Mouse (Mus musculus) lung, postnatal 10 days (tissue): ENCODE measurements around the gene Vps16.
A peak's percentile ranks its signal among the peaks of the same experiment; 100 is the strongest.

Experiments used
- DNase-seq: peaks from one replicate; pipeline ENCODE4 v3.0.0; 2021

The Vps16 gene

DNA sequence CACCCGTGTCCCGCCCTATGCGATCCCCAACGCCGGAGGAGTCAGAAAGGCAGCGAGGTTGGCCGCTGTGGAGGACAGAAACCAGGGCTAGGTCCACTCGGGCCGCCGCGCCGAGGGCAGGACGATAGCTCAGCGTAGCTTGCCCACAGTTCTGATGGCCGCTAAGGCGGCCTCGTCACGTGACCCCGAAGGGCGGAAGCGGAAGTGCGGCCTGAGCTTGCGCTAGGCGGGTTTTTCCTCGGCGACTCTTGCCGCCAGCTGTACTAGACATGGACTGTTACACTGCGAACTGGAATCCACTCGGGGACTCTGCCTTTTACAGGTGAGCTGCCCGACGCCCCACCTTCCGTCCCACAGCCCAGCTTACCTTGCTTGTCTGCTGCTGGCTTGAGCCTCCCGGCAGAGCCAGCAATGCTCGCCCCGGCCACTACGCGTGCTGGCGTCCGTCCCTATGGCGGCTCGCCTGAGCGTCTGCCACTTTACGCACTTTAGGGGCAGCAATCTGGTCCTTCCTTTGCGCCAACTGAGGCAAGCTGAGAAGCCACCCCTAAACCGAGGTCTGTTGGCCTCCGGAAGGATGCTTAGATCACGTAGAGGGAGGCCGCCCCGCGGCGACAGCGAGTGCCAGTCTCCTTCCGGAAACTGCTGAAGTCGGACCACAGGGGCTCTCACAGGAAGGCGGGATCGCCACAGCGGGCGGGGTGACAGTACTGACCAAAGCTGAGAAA, at the start of gene Vps16, which contains the start of gene Pced1a:
Vps16 (plus strand) TSS at position 214 of the 728 bp plus-strand sequence.
Pced1a (minus strand) TSS at position 576 of the 728 bp plus-strand sequence.
- peak; percentile 95 for DNase-seq

DNA sequence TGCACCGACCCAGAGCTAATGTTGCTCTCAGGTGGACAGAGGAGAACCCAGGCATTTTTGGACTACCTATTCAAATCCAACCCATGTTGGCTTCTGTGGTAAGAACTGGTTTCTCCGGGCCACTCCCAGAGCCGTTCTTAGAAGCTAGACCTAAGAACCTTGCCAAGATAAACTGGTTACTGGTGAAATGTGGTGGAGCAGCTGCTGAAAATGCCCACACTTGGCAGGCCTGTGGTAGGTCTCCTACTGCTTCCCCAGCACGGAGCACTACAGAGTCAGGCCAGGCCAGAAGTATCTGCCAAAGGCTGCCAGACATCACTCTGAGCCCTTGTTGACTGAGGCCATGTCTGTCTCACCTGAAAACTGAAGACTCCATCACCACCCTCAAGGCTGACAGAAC, 49.2 kb upstream of the Vps16 start:
- no peak for DNase-seq

DNA sequence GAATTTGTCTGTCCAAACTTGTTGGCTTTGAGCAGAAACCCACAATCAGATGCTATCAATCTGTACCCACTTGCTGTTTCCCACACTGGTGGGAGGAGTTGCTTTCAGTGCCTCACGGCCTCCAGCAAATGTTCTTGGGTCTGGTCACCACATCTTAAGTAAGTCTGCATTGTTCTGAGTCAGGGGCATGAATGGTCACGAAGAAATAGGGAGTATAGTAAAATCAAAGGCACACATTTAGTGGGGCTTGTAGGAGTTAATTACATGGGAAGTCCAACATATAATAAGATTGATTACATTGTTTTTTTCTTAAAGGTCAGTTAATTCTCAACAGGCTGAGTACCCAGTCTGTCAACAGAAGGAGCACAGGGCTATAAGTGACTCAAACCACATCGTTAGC, 40.9 kb upstream of the Vps16 start:
- DNase-seq: no peak

DNA sequence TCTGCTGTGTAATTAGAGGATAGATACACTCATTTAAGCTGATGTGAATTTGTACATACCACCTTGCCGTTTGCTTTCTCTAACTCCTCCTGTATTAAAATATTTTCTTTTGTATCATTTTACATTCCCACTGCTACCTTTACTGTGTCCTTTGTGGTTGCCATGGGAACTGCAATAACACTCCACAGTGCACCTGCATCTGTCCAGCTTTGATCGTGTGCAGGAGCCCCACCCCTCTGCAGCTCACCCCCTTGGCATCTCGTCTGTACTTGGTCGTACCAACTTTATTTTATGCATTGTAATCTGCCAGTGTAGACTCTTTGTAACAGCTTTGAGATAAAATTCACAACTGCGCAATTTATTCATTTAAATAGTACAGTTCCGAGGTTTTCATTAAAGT, 40.2 kb upstream of the Vps16 start:
- no peak for DNase-seq

DNA sequence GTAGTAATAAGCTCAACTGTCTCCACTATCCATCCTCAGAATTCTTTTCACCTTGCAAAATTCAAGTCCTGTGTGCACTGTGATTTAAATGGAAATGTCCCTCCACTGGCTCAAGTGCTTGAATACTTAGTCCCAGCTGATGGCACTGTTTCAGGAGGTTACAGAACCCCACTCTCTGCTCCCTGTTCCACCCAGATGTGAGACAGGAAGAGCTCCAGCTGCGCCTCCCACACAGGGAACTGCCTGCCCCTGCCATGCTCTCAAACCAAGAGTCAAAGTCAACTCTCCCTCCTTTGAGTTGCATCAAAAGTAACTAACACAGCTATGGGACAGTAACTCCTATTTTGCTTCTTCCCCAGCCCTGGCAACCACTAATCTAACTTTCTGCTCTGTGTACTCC, 37.9 kb upstream of the Vps16 start:
- peak; percentile 53 for DNase-seq

DNA sequence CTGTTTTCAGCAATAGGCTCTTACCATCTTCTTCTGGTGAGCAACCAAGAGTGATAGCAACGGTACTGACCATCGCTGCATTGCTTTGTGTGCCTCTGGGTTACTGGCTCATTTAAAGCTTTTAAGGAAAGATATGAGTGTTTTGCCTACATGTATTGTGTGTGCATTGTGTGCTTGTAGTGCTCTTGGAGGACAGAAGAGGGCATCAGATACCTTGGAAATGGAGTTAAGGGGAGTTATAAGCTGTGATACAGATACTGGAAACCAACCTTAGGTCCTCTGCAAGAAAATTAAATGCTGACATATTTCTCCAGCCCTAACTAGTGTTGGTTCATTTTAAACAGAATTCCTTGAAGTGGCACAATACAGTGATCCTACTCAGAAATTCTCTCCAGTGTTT, 35.3 kb upstream of the Vps16 start:
- DNase-seq: no peak

DNA sequence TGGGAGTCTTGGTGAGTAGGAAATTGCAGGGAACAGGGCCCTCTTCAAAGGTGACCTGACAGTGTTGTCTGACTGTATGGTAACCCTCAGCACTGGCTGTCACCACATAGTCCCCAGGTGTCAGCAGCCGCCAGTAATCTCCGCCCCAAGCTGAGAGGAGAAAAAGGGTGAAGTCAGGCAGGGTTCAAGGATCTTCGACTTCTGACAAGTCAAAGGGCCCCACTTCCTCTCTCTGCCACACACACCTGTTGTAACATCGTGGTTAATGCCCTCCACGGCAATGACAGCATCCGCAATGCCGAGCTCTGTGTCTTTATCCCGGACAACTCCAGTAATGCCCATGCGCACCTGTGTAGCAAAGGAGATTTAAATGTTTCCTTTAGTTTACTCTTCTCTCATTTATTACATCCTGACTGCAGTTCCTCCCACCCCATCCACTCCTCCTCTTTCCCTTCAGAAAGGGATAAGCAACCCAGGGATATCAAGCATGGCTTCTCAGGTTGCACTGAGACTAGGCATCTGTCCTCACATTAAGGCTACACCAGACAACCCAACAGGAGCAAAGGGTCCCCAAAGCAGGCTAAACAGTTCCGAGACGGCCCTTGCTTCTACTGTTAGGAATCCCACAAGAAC, 33.0 kb upstream of the Vps16 start:
- DNase-seq: no peak

DNA sequence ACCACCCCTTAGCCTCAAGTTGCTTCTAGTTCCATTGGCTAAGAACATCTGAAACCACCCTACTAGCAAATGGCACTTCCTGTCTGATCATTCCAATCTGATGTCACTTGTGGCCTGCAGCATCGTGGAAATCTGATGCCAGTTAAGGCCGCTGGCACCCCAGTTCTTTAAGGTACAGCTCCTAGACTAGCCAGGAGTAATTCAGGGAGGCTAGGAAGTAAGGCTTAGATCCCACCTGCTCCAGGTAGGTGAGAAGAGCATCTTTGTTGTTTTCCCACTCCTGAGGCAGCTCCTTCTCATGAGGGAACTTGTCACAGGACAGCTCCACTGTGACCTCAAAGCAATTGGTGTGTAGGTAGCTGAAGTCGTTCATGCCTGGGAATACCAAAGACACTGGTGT, 31.3 kb upstream of the Vps16 start:
- no peak for DNase-seq

DNA sequence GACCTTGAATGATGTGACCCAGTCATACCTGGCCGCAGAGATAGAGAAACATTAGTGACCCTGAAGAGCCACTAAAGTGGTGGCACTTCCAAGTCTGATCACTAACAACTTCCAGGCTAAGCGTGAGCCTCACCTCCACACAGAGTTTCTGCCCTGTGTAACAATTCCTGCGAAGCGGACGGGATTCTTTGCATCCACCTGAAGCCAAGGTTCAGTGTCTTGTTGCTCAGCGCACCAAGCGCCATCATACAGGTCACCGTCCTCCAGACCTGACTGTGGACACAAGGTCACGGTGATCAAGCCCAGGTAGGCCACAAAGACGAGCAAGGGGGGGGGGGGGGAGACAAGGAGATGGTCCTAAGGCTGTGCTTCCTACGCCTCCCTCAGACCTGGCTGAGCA, 28.4 kb upstream of the Vps16 start:
- DNase-seq: no peak

DNA sequence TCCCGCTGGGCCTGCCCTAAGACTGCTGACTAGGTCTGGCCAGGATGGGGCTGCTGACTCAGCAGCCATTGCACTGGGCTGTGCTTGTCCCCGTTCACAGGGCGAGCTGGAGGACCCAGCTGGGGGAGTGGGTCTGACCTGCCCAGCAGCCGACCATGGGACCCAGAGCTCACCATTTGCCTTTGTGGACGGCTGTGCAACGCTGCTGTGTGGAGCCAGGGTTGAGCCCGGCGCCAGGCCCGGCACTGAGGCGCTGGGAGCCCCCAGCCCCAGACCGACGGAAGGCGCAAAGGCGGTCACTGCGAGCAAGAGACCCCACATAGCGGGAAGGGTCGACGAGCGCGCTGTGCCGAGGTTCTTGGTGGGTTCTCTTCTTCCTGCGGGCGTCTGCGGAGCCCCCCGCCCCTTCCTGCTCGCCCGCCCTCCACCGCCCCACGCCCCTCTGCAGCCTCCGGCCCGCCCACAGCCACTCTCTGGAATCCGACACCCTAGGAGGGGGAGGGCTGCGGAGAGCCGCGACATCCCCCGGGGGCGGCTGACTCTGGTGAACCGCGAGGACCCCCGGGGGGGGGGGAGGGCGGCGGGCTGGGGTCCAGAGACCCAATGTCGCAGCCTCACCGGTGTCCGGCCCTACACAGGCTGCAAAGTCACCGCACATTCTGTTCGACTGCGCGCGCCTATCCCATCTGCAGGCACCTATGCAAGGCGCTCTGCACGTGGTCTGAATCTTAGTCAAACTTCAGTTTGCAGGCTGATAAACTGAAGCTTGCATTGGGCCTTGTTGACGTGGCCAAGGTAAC, 26.8 kb upstream of the Vps16 start, which contains the start of gene Cpxm1:
Cpxm1 (minus strand) TSS at position 389 of the 800 bp plus-strand sequence.
- DNase-seq: peak; percentile 52

DNA sequence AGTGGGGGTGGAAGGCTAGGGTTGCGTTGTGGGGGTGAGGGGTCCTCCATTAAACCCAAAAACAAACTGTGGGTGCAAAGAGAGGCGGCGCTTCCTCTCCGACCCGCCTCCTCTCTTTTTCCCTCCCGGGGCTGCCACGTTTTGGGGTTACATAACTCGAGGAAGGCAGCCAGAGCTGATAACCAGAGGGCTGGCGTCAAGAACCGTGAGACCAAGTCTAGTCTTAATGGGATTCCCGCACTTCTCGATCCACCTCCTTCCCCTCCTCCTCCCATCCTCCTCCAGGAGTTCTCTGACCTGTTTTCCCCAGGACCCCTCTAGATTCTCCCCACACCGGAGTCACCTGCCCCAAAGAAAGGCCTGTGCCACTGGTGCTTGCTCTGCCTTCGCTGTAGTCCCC, 26.0 kb upstream of the Vps16 start:
- DNase-seq: peak; percentile 36

DNA sequence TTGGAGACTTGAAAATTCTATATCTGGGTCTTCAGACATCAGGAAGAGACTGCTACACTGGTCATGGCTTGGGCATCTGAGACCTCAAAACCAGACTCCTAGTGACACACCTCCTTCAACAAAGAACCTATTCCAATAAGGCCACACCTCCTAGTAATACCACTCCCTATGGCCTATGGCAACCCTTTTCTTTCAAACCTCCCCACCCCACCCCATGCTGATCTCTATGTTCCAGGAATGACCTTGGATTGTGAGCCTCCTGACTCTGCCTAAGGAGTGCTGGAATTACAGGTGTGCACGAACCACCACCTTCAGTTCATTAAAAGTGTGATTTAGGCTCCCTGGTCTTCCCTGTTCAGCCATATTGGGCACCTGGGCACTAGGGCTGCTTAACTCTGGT, 24.1 kb upstream of the Vps16 start:
- DNase-seq: no peak

DNA sequence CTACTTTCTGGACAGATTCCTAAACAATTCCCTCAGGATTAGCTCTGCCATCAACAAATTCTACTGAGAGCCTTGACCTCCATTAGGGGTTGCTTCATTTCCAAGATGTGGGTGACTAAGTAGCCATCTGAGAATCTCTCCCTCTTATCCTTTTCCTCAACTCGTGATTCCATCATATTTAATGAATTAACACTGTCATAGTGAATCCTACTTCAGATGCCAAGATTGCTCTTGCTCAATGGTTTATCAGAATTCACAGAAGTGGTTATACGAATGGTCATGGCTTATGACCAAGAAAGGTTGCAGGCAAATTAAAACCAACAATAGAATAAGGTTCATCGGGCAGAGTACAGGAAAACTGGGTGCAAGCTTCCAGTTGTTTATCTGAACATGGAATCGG, 22.2 kb upstream of the Vps16 start:
- no peak for DNase-seq

DNA sequence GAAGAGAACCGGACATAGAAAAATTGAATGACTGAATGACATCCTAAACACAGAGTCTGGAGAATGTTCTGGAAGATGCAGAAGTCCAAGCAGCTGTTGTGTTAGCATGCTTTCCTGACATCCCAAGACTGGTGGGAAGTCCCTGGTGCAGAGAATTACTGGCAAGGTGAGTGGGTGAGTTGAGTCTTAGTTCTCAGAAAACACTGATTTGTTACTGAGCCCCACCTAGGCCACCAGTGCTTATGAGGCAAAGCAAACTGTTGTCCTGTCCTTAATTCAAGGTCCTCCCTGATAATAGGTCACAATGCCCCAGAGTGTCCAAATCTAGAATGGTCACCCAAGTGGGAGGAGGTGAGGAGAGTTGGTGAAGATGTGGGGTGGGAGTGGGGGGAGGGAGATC, 19.2 kb upstream of the Vps16 start, which contains the start of the genes Gm28372 and 1700020A23Rik:
Gm28372 (plus strand) TSS at position 301 of the 400 bp plus-strand sequence.
1700020A23Rik (plus strand) TSS at position 321 of the 400 bp plus-strand sequence.
- DNase-seq: no peak

DNA sequence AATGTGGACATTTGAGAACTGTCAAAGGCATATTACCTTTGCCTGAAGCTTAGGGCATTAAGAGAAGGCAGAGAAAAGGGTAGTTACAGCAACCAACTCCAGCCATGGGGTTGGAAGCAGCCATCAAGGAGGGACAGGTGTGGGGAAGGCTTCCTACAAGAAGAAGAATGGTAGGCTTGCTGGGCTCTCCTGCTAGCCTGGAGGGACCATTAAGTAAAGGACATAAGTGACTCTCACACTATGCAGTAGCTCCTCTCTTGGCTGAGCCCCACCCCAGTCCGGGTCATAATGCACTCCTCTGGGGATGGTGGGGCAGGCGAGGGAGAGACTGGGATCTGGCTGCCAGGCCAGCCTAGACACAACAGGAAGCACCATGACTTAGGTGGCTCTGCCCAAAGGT, 18.0 kb upstream of the Vps16 start, which contains the start of gene Tmem239:
Tmem239 (plus strand) TSS at position 301 of the 400 bp plus-strand sequence.
- no peak for DNase-seq

DNA sequence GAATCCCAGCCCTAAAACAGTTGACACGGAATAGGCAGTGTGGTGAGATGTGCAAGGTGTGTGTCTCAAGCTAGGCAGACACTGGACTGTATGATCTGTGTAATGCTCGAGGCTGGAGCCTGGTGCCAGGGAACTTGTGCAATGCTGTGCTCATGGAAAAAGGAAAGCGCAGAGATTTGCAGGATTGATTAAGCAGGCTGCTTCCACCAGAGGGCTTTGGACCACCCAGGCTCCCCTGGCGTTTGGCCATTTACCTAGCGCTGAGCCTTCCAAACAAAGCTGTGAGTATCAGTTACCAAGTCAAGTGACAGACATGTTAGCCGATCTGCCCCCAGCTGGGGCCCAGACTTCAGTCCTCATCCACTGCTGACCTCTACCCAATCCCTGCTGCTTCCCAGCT, 15.9 kb upstream of the Vps16 start:
- DNase-seq: no peak

DNA sequence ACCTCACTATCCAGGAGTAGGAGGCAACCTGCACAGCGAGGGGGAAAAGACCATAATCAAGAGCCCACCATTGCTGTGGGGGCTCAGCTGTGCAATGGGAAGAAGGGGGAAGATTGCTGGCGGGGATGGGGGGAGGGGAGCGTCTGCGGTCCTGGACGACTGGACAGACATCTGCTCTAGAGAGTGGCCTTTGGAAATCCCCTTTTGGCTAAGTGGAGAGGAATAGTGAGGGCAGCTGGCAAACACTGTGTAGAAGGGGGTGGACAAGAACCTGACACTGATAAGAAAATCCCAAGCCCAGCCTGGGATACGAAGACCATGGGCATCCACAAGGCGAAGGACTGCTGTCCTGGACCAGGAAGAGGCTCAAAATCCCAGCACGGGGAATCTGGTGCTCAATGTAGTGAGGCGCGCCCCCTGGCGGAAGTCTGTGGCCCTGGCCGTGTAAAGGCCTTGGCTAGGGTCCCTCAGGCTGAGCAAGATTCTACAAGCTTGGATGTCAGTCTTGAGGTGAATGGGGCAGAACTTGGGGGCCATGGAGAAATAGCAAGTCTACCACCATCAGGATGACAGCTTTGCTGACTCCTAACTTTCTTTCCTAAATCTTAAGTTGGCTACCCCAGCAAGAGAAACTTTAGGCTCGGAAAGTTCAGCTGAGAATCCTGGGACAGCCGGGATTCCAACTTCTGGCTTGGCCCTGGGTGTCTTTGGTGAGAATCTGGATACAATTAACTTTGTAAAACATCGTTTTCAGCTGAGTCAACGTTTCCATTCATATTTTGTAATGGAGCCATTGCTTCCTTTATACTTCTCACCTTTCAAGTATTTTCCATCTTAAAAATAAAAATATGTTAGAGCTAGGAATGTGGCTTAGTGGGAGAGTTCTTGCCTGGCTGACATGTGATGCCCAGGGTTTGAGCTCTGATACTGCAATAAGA, 12.3 kb upstream of the Vps16 start:
- peak; percentile 90 for DNase-seq

DNA sequence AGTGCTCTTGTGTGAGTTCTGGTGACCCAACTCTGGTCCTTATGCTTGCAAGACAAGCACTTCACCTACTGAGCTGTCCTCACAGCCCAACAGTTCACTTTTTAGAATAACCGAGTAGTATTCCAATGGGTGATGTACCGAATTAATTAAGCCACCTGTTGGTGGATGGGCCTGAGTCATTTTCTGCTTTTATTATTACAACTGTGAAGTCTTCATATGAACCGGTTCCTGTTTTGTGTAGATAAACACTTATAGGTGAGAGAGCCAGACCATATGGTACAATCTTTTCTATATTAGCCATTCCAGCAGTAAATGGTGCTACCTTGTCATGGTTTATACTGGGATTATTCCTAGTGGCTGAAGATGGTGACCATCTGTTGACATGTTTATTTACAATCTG, 11.4 kb upstream of the Vps16 start:
- DNase-seq: no peak

DNA sequence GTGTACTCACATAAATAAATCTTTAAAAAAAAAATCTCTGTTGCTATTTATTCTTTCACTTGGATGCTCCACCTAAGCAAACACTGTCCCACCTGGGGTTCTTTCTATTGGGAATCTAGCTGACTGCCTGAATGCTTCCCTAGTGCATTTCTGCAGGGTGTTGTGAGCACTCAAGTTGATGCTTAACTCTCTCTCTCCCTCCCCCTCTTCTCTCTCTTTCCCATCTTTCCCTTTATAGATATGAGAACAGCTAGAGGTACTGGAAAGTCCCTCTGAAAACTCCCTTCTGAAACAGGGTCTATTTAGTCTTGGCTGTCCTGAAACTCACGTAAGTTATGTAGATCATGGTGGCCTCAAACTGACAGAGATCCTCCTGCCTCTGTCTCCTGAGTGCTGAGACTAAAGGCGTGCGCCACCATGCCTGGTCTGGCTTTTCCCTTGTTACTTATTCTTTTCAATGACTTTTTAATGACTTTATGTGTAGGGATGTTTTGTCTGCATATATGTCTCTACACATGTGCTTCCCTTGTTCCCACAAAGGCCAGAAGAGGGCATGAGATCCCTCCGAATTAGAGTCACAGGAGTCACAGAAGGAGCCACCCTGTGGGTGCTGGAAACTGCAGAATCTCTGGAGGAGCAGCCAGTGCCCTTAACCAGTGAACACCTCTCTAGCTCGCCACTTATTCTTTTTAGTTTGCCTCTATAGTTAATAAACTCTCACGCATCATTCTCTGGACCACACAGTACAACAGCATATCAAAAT, 9.9 kb upstream of the Vps16 start:
- no peak for DNase-seq

DNA sequence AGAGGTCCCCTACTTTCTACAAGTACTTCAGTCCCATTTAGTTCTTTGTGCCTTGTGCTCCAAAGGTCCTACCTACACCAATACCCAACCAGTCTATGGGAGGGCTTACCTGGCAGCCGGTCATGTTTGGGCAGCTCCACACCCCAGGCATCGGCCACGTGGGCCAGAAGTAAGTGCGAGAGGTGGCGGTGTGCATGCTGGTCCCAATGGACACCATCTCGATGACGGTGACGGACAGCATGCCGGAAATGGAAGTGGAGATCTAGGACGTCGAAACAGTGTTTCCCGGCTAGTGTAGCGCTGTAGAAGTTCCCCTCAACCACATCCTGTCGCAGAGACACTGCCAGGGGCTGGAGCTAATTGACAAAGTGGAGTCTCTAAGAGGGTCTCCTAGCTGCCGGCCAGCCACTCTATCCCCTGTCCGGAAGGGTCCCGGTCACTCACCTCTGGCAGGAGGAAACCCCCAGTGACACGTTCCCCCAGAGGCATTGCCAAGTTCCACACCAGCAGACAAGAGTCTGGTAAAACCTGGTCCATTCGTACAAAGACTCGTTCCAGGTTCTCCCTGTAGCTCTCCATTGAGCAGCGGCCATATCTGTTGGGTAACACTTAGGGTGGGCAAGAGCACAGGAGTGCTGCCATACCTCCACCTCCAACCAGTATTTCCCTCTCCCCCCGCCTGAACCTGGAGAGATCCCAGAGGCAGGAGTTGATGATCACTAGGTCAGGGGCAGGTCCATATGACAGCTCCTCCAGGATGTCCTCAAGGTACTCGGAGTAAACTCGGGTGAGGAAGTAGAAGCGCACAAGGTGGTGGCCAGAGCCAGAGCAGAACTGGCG, 2.1 kb upstream of the Vps16 start:
- no peak for DNase-seq
